Mouse (Mus musculus): ENCODE measurements at regions not wholly inside any gene's neighbourhood (a gene's known extent, or its start where the extent isn't known, plus 50 kb on each side); places are given as distances from the start of the nearest gene placed in this dataset.

- no peak for DNase-seq (ENCODE audit: extremely low spot score in 1 of 2, low spot score in 1 of 2)
Measured at GRCm38 (mm10) chr4:55860055-55860454, 327.8 kb upstream of the Klf4 start.

GRCm38 (mm10) chr4:55859211-55859761, 327.0 kb upstream of the Klf4 start:
- DNase-seq (ENCODE audit: extremely low spot score in 1 of 2, low spot score in 1 of 2) = no peak

GRCm38 (mm10) chr4:55851430-55851829, 319.2 kb upstream of the Klf4 start:
- DNase-seq (ENCODE audit: extremely low spot score in 1 of 2, low spot score in 1 of 2) = no peak

- no peak for DNase-seq (ENCODE audit: extremely low spot score in 1 of 2, low spot score in 1 of 2)
Measured at GRCm38 (mm10) chr4:55851027-55851426, 318.8 kb upstream of the Klf4 start.

GRCm38 (mm10) chr4:55843727-55844401, 311.6 kb upstream of the Klf4 start:
- no peak for DNase-seq (ENCODE audit: extremely low spot score in 1 of 2, low spot score in 1 of 2)

GRCm38 (mm10) chr4:55838568-55838967, 306.3 kb upstream of the Klf4 start:
- no peak for DNase-seq (ENCODE audit: extremely low spot score in 1 of 2, low spot score in 1 of 2)

- DNase-seq (ENCODE audit: extremely low spot score in 1 of 2, low spot score in 1 of 2) = no peak
Measured at GRCm38 (mm10) chr4:55824047-55824760, 291.9 kb upstream of the Klf4 start.

- DNase-seq (ENCODE audit: extremely low spot score in 1 of 2, low spot score in 1 of 2) = no peak
Measured at GRCm38 (mm10) chr4:55823583-55823982, 291.3 kb upstream of the Klf4 start.

GRCm38 (mm10) chr4:55817035-55817818, 285.0 kb upstream of the Klf4 start:
- DNase-seq (ENCODE audit: extremely low spot score in 1 of 2, low spot score in 1 of 2) = no peak

GRCm38 (mm10) chr4:55815832-55816231, 283.6 kb upstream of the Klf4 start:
- no peak for DNase-seq (ENCODE audit: extremely low spot score in 1 of 2, low spot score in 1 of 2)

GRCm38 (mm10) chr4:55812846-55813245, 280.6 kb upstream of the Klf4 start:
- DNase-seq (ENCODE audit: extremely low spot score in 1 of 2, low spot score in 1 of 2) = no peak

- DNase-seq (ENCODE audit: extremely low spot score in 1 of 2, low spot score in 1 of 2) = no peak
Measured at GRCm38 (mm10) chr4:55811656-55812055, 279.4 kb upstream of the Klf4 start.

GRCm38 (mm10) chr4:55808501-55808900, 276.2 kb upstream of the Klf4 start:
- DNase-seq (ENCODE audit: extremely low spot score in 1 of 2, low spot score in 1 of 2) = no peak

GRCm38 (mm10) chr4:55806799-55807198, 274.5 kb upstream of the Klf4 start:
- DNase-seq (ENCODE audit: extremely low spot score in 1 of 2, low spot score in 1 of 2) = no peak

- no peak for DNase-seq (ENCODE audit: extremely low spot score in 1 of 2, low spot score in 1 of 2)
Measured at GRCm38 (mm10) chr4:55805255-55806051, 273.2 kb upstream of the Klf4 start.

GRCm38 (mm10) chr4:55802101-55802500, 269.8 kb upstream of the Klf4 start:
- no peak for DNase-seq (ENCODE audit: extremely low spot score in 1 of 2, low spot score in 1 of 2)

- no peak for DNase-seq (ENCODE audit: extremely low spot score in 1 of 2, low spot score in 1 of 2)
Measured at GRCm38 (mm10) chr4:55798099-55798498, 265.8 kb upstream of the Klf4 start.

- no peak for DNase-seq (ENCODE audit: extremely low spot score in 1 of 2, low spot score in 1 of 2)
Measured at GRCm38 (mm10) chr4:55781329-55781847, 249.1 kb upstream of the Klf4 start.

GRCm38 (mm10) chr4:55779581-55779980, 247.3 kb upstream of the Klf4 start:
- no peak for DNase-seq (ENCODE audit: extremely low spot score in 1 of 2, low spot score in 1 of 2)

GRCm38 (mm10) chr4:55775858-55776257, 243.6 kb upstream of the Klf4 start:
- DNase-seq (ENCODE audit: extremely low spot score in 1 of 2, low spot score in 1 of 2) = no peak
